Mouse (Mus musculus): ENCODE measurements at regions not wholly inside any gene's neighbourhood (a gene's known extent, or its start where the extent isn't known, plus 50 kb on each side); places are given as distances from the start of the nearest gene placed in this dataset.
A peak's percentile ranks its signal among the peaks of the same experiment; 100 is the strongest.

DNA sequence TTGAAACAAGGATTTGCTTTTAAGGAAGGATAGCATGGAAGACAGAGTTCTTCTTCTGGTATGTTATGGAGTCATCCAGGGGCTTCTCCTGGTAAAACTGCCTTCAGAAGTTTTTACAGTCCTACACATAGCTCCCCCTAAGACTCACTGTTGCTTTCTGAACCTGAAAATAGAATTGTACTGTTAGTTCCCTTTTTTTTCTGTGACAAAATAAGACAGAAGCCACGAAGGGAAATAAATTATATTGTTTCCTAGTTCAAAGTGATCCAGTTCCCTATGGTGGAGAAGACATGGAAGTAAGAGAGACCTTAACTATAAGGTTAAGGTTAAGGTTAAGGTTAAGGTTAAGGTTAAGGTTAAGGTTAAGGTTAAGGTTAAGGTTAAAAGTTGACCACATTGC is 251.5 kb upstream of the Kcnj16 start:
- no peak for DNase-seq (ENCODE audit: low spot score in 2 of 2)

DNA sequence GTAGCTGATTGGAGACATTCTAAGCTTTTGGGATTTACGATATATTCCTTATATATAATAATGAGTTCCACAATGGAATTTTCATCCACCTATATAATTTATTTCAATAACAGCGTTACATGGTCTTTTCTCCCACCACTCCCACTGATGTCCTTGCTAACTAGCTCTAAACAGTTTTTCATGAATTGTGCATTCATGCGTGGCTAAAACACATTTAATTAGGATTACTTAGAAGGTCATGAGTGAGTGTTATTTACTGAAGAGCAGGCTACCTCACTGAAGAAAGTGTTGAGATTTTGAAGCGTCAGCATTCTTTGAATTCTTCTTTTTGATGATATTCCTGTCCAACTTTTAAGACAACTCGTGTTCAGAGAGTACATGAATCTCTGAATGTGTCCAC is 245.1 kb upstream of the Kcnj16 start:
- DNase-seq (ENCODE audit: low spot score in 2 of 2): no peak

DNA sequence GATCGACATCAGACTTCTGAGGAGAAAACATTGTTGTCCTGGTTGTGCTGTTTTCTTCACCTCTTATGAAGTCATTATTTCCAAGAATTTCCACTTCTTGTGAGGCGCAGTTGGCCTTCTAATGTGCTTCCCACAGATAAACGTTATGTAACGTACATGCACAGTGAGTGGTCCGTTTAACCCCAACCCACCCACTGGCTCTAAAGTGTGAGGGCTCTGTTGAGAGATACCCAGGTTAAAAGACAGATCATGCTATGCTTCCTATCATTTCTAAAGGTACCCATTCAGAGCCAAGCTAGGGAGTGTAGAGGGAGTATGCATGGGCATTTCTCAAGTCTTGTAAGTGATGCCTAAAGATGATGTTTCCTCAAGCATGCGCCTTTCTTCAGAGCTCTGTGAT is 243.9 kb upstream of the Kcnj16 start:
- no peak for DNase-seq (ENCODE audit: low spot score in 2 of 2)

DNA sequence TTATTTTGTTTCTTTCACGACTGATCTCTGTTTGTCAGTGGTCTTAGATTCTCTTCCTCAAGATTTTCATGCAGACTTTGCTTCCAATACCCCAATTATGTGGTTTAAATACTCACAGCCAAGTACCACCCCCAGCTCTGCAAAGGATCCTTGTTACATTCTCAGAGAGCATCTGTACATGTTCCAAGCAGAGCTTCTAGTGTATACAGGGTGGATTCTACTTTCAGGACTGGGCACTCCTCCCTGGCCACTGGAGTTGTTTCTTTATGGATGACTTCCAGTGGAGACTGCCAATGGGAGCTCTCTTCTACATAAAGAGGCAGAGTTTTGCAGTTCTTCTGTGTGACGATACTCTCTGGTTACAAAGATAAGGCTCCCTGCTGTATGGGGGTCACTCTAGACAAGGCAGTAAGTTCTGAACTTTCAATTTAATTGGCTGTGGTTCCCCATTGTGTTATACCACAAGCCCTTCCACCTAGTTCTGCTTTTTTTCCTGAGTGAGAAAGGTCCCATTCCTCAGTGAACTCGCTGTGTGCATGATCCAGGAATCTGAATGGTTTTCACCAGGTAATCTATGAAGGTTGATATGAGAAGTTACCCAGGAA is 240.4 kb upstream of the Kcnj16 start:
- DNase-seq (ENCODE audit: low spot score in 2 of 2): no peak

DNA sequence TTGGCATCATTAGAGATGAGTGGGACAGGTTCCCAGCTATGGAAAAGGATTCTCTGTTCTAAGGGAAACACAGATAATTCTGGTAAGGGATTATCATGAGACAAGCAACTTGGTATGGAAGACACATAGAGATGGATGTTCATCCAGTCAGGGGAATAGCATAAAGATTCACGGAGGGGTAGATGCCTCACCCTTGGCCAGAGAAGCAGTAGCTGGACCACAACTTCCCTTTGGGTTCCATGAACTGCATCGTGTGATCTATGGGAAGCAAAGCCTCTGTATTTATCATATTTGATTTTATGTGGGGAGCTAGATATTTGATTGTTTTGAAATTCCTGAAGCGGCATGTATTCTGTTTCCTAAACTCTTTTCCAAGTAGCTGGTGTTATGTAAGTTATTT is 236.3 kb upstream of the Kcnj16 start:
- DNase-seq (ENCODE audit: low spot score in 2 of 2): no peak

DNA sequence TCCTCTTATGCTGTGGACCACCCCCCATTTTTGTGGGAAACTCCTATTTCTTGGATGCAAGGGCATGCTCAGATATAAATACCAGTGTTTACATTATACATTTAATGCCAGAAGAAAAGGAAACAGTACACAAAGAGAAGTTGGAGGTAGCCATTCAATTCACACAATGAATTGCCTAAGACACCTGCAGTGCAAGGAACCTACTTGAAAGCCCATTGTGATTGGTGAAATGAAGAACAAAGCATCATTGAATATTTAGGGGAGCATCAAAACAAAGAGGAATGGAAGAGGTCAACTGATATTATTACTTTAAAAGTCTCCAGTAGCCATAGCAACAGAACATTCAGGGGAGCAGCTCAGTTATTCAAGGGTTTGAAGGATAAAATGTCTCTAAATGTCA is 193.7 kb upstream of the Kcnj16 start:
- no peak for DNase-seq (ENCODE audit: low spot score in 2 of 2)

DNA sequence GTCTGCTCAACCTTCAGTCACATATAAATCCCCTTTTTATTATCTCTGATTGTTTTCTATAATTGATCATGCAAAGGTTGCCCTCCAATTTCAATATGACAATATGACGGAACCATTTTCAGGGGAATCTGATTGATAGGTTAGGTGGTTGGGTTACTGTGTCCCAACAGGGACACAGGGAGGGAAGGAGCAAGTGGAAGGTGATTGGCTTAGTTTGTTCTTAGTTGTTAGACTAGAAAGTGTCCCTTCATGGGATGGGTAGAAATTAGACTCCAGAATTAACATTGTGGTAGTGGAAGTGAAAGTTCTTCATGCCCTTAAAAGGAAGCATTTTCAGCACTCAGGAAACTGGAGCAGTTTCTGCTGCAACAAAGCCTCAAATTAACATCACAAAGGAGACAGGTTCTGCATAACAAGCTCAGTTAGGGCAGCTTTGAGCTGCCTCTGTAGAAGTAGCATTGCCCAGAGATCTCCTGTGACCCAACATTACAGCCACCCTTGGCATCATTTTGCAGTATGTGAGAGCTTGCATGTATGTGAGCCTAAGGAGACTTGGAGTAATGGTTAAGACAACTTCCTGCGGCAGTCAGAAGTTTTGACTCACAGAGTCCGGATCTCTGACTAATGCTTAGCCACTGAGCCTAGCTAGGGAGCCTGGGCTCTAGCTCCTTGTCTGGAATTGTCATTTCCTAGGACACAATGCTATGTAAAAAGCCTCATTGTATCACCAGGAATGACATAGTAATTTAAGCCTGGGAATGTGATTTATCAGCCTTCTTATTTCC is 186.1 kb upstream of the Kcnj16 start:
- DNase-seq (ENCODE audit: low spot score in 2 of 2): no peak

DNA sequence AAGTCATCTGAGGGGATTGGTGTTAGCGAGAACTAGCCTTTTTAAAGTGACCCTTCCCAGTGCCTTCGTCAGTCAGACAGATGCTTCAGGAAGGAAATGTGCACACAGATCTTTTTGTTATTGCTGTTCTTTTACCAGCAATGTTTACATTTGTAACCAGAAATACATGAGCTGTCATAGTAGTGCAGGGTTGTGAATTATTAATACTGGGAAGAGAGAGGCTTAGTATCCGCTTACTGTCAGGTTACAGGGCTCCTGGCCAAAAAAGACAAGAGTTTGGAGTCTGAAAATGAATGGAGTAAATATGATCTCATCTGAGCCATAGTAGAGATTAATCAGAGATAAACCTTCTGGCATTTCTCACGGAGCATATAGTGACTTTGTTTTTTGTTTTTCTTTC is 178.3 kb upstream of the Kcnj16 start:
- DNase-seq (ENCODE audit: low spot score in 2 of 2): no peak

DNA sequence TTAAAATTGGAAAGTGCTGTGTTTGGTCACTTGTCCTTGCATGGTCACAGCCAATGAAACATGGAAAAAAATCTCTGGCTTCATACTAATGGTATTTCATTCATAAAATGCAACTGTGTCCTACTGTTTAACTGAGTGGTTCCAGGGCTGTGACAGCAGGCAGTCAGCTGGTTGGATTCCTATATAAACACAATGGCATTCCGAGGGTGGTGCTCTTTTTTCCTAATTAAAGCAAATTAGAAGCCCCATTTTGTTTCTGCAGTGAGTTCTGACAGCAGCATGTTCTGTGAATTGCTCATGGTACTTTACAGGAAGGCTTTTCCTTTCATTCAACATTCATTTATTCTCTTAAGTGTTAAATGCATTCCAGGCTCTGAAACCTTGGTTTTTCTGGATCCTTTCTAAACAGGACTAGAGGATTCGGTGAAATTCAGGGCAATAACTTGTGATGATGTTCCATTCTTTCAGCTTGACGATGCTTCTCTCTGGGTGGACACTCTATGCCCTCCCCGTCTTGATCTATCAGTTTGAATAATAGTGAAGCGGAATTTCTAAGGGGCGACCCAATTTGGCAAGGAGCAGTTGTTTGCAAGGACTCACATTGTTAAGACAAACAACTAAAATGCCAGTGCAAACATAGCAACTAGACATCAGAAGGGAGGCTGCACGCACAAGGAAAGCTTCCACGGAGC is 167.8 kb upstream of the Kcnj16 start:
- DNase-seq (ENCODE audit: low spot score in 2 of 2): no peak

DNA sequence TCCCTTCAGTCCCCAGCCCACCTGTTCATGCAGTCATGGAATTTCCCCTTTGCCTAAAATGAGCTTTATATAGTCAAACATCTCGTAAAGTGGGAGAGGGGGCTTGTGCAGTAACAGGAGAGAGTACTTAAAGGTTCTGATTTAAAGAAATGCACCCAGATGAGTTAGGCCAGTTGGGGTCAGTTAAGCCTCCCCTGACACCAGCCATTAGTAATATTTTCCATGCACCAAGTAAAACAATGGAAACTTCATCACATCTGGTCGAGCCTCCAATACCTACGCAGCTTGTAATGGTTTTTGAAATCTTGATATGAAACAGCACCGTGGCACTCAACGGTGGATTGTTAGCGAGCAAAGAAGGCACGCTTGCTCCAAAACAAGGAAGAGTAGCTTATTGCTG is 165.8 kb upstream of the Kcnj16 start:
- DNase-seq (ENCODE audit: low spot score in 2 of 2): no peak

DNA sequence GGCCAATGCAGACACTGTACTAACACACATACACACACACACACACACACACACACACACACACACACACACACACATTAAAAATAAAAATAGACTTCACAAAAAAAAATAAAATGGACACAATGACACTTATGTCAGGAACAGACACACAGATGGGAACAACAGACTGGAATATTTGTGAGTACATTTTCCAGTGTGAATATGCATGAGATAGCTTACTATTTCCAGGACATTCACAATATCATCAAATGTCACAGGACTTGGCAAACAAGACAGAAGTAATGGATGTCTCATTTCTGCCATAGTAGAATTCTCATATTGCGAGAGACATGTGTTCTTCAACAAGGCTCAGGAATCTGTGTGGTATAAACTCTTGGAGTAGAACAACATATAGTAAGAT is 163.8 kb upstream of the Kcnj16 start:
- DNase-seq (ENCODE audit: low spot score in 2 of 2): no peak

DNA sequence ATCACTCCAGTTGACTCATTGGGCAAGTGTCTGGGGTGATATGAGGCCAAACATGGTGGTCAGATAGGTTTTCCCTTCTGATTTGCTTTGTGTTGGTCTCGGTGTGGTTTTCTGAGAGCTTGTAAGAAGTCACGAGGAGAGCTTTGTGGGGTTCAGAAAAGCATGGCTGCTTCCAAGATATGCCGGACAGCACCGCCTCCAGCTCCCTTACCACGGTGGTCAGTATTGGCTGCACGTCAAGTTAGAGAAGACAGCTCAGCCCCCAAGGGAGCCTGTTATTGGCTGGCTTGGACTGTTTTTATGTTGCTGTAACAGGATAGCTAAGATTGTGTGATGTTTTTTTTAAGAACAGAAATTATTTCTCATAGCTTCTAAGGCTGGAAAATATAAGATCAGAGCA is 154.7 kb upstream of the Kcnj16 start:
- DNase-seq (ENCODE audit: low spot score in 2 of 2): no peak

DNA sequence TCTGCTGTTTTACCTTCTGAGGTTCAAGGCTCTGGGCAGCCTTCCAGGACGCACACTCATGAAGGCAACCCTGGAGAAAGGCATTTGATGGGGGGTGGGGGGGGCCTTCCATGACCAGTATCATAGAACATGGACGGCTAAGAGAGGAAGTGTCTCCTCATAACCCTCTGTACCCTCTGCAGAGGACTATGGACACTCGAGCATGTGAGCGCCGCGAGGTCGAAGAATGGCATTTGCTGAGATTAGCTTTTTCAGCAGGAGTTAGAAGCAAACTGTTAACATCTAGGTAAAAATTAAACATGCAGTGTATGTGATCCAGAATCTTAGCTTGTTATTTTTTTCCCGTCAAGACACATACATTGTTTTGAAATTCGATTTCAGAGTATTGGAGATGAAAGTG is 153.1 kb upstream of the Kcnj16 start:
- no peak for DNase-seq (ENCODE audit: low spot score in 2 of 2)

DNA sequence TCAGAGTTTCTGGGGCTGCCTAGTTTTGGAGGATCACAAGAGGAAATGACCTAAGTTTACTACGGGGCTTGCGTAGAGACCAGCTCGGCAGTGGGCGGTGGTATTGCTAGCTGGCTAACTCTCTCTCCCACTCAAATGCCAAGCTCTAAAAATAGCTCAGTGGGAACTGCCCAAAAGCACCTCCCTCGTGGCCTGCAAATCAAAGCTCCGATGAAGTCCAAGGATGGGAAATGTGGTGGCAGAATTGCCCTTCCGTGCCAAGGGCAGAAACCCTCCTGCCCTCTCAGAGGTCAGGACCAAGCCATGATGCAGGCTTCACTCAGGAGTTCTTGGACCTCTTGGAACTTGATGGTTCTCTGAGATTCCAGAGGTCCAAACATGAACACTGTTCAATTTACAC is 152.6 kb upstream of the Kcnj16 start:
- DNase-seq (ENCODE audit: low spot score in 2 of 2): no peak

DNA sequence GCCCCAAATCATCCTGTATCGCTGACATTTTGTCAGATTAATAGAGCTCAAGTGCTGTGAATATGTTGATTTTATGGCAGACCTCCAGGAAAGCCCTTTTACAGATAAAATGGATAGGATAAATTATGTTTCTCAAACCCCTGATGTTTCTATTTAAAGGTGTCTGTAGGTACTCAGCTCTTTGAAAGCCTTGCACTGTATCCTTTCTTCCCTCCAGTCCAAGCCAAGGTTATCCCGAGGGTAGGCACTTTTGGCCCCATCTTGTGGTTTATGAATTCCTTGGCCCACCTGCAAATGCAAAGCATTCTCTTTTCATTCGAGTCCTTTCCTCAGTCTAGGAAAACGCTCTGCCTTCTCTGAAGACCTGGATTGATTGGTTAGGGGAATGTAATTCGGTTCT is 139.2 kb upstream of the Kcnj16 start:
- no peak for DNase-seq (ENCODE audit: low spot score in 2 of 2)

DNA sequence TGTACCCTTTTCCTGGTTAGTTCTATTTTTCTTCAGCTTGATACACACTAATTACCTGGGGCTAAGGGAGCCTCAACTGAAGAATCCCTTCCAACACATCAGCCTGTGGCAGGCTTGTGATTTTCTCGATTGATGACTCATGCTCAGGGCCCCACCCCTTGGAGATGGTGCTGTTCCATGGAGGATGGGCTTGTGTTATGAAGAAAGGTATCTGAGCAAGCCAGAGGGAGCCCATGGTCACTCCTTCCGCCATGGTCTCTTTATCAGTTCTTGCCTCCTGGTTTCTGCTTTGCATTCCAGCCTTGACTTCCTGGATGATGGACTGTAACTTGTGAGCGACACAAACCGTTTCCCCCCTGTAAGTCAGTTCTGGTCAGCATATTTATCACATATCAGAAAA is 131.1 kb upstream of the Kcnj16 start:
- no peak for DNase-seq (ENCODE audit: low spot score in 2 of 2)

DNA sequence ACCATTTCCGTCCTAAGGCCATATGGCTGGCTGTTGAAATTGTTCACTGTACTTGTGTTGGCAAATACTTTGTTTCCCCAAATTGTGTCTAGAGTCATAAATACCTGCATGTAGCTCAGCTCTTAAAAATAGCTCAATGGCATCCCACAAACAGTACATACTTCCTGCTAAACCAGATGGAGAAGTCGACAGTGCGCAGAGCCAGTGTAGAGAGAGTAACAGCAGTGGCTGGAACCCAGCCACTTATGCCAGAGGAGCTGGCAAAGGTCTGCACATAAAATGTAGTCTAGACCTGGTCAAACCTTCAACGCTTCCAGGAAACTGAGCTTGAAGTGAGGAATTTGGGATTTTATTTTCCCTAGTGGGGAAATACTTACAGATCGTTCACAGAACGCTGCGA is 128.5 kb upstream of the Kcnj16 start:
- no peak for DNase-seq (ENCODE audit: low spot score in 2 of 2)

DNA sequence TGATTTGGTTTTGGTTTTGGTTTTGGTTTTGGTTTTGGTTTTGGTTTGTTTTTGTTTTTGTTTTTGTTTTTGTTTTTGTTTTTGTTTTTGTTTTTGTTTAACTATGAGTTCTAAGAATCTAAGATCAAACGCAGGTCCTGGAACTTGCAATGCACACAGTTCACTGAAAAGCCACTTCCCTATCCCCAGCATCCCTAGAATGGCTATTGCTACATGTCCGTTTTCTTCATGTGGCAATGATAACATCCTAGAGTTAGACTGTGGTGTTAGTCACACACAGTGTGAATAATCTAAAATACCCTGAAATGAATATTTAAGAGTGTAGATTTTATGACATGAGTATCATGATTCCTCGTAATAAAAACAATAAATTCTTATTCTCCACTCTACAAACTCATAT is 99.5 kb upstream of the Kcnj16 start:
- no peak for DNase-seq (ENCODE audit: low spot score in 2 of 2)

DNA sequence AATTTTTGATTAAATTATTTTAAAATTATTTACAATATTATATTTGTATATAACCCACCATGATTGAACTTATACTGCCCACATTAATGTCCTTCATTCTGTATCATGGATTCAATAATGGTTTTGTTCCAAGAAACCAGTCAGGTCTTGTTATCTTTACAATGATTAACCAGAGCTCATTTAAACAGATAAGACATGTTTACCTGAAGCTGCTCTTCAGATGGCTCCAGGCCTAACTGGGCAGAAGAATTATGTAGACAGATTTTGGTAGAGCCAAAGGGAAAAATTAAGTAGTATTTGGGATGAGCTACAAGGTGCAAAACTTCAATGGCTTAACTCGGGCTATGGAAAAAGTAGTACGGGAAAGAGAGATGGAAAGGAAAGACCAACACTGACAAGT is 97.7 kb upstream of the Kcnj16 start:
- DNase-seq (ENCODE audit: low spot score in 2 of 2): no peak

DNA sequence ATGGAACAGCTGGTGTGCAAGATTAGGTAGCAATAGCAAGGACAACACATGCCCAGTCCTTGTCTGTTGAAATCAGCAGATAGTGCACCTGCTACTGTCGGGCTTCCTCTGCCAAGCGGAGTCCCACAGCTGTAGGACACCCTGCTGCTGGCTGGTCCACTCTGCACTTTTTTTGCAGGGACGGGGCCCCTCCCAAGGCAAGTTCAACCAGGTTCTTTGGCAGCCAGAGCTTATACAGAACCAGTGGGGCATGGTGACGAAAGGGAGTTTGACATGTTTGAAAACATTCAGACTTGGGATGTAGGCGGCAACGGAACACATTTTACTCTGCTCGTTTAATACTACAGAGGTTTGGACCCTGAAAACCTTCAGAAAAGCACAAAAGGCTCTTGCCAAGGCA is 93.2 kb upstream of the Kcnj16 start:
- peak in 1 of 2 experiments; percentile 1 for DNase-seq (ENCODE audit: low spot score in 2 of 2)

DNA sequence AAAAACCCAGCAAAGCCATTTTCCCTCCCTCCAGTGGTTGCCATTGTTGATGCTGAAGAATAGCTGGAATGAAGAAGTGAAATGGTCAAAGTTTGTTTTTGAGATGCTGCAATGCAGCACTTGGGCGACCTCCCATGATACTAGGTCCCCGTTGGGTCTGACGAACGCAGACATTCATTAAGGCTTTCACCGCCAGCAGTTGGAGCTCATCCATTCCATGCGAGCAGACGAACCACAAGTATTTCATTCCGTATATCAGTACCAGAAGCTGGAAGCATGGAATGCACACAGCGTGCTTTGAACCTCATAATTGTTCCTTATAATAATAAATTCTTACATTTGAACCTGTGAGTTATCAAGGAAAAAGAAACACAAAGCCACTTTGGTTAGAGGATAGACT is 86.9 kb upstream of the Kcnj16 start:
- no peak for DNase-seq (ENCODE audit: low spot score in 2 of 2)

DNA sequence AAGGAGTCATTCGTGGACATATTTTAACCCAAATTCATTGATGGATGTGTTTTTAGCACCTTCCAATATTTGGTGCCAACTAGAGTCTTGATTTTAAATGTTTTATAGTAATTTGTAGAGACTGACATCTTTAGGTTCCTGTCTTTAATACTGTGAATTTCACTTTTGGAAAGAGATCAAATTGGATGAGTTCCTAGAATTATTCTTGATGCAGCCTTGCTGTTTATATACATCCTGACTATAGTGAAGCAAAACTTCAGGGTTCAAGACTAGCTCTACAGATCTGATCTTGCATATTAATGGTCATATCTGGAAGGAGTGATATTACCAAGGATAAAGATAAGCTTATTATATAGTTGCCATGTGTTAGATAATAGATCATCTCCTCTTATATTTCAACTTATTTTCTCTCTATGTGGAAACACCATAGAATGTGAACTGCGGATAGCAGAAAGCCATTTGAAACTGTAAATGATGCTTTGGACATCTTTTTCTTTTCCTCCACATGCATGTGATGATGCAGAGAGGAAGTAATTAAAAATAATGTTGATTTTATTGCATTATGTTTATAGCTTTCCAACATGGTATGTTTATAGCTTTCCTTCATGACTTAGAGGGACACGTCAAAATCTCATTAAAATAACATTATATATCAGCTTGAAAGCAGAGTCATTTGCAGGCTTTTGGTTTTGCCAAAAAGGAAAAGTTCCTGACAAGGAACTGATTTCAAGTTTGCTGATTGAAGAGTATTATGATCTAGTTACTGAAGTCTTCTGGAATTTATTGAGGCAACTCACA is 78.3 kb upstream of the Kcnj16 start:
- no peak for DNase-seq (ENCODE audit: low spot score in 2 of 2)
